11 mouse cellular contexts compared by ENCODE assay signal in genomic region chr3:86873092-86873600, GRCm38 (mm10). TPM values are rescaled to one million over a fixed set of nuclear protein-coding genes. Genes with fewer than 3 reads are reported as not detected.
DNase-seq lines count a peak whose midpoint lies in the region; ATAC-seq and TF ChIP-seq lines count a peak whose summit lies in the region.
"Had no signal": no experiment of that assay in that cellular context is flagged by ENCODE, and none has a peak within 500 bp of the region (broad histone marks: within the 10 kb centered on the region; RNA-seq: fewer than 3 reads in every experiment).

No protein-coding gene starts in this region.

- WGBS in midbrain, embryonic 10.5 days, result 75% methylated on average over 6 of the region's 6 CpGs
- WGBS in lung, postnatal 0 days, result 78% methylated on average over 6 of the region's 6 CpGs

- H3K9me3 ChIP-seq in midbrain, embryonic 10.5 days (replicated peaks), result no peaks in the 10 kb centered on the region
- H3K9me3 ChIP-seq in lung, postnatal 0 days (ENCODE audit: low read length), result no peaks in the 10 kb centered on the region

- H3K4me2 ChIP-seq in lung, postnatal 0 days (replicated peaks; ENCODE audit: low read depth, low read length), result no peak overlapping the region

- TF ChIP-seq CTCF in lung, postnatal 0 days (IDR thresholded peaks at IDR 0.05), result no peak

- H3K27ac ChIP-seq in midbrain, embryonic 10.5 days (replicated peaks), result peak overlapping the region; percentile 59; the same call in 1 of the 2 replicates
- H3K27ac ChIP-seq in lung, postnatal 0 days (ENCODE audit: low read length), result no peak overlapping the region
- H3K27ac ChIP-seq: liver, embryonic 14.5 days had no signal

- H3K27me3 ChIP-seq in midbrain, embryonic 10.5 days (ENCODE audit: low read depth, poor library complexity, severe bottlenecking), result no peaks in the 10 kb centered on the region
- no peaks in the 10 kb centered on the region for H3K27me3 ChIP-seq in lung, postnatal 0 days (replicated peaks; ENCODE audit: insufficient read depth, low read length)

- peak; percentile 19 to 33 for DNase-seq in frontal cortex, postnatal 36 days (ENCODE audit: low spot score in 2 of 2)
- no peak for DNase-seq in frontal cortex, postnatal 25 days (ENCODE audit: low spot score in 2 of 2)
- peak; percentile 96 for DNase-seq in Muller cell, postnatal 12 days (ENCODE audit: inconsistent ontology term)
- peak; percentile 81 for DNase-seq in fibroblast of lung, adult 2 months (ENCODE audit: low read depth)
- no peak for DNase-seq in midbrain, embryonic 10.5 days (ENCODE audit: low spot score)
- no peak for DNase-seq in lung, postnatal 0 days (ENCODE audit: low spot score)
- no peak for DNase-seq in testis, postnatal 14 days (ENCODE audit: low spot score)
- DNase-seq in gastrocnemius, adult 18-20 months (ENCODE audit: low spot score), result no peak
- DNase-seq: gastrocnemius, postnatal 10 days; right cerebral cortex, postnatal 14 days had no signal

- H3K36me3 ChIP-seq in midbrain, embryonic 10.5 days, result no peaks in the 10 kb centered on the region
- no peaks in the 10 kb centered on the region for H3K36me3 ChIP-seq in lung, postnatal 0 days (ENCODE audit: insufficient read depth, low read length)

- no peak overlapping the region for H3K4me3 ChIP-seq in midbrain, embryonic 10.5 days
- H3K4me3 ChIP-seq in lung, postnatal 0 days (ENCODE audit: low read depth, low read length), result no peak overlapping the region

- no peak overlapping the region for H3K9ac ChIP-seq in lung, postnatal 0 days (replicated peaks; ENCODE audit: low read depth)
- H3K9ac ChIP-seq: liver, embryonic 14.5 days had no signal

- no peak for ATAC-seq in lung, postnatal 0 days

- peaks cover 32% of the 10 kb centered on the region for H3K4me1 ChIP-seq in midbrain, embryonic 10.5 days
- H3K4me1 ChIP-seq in lung, postnatal 0 days (ENCODE audit: insufficient read depth, low read depth, low read length), result no peaks in the 10 kb centered on the region

- no peak for TF ChIP-seq EP300 in lung, postnatal 0 days (IDR thresholded peaks at IDR 0.05)

RNA-seq across cellular contexts. Expression of gene Dclk2, which starts 47.5 kb away (rescaled TPM):
- 19.0 and 28.6 TPM in 2 replicates for polyA plus RNA-seq in midbrain, embryonic 10.5 days (2016; fragmentation: Nextera tagmentation; extraction: Ambion mirVana)
- polyA plus RNA-seq in lung, postnatal 0 days (2015; fragmentation: Nextera tagmentation; extraction: Ambion mirVana), result 1.6 and 2.1 TPM in 2 replicates
- under 1 TPM; 0.21 to 0.66 TPM for total RNA-seq in gastrocnemius, adult 18-20 months (2021)

Comparison
In these comparisons a context has a peak if more than half of its experiments do, and no peak if none do; other contexts are left out.
1. DNase-seq: peak in frontal cortex, postnatal 36 days (2 of 2), Muller cell, postnatal 12 days (single experiment) and fibroblast of lung, adult 2 months (single experiment); none in frontal cortex, postnatal 25 days (0 of 2), midbrain, embryonic 10.5 days (single experiment), lung, postnatal 0 days (single experiment), testis, postnatal 14 days (single experiment) and gastrocnemius, adult 18-20 months (single experiment).